Mouse (Mus musculus) heart, adult 8-10 months (tissue): Measurements from ENCODE around the gene Setd1b. TPM values are rescaled to one million over a fixed set of nuclear protein-coding genes. Genes with fewer than 3 reads are reported as not detected.

Source experiments
- DNase-seq: peaks from one replicate; pipeline ENCODE4 v3.0.0; 2022; ENCODE audit warnings: low spot score
- total RNA-seq, 4 experiments: library from RNA; stranded (reverse); gene quantifications; 2 replicates each; pipeline ENCODE4 v1.2.4; 2022

Gene Setd1b
- total RNA-seq, 4 experiments from 2014 or later: 14.3 to 21.5 (median 18.2) TPM

- no peak for DNase-seq
Measured at GRCm38 (mm10) chr5:123159446-123159845, 17.5 kb downstream of the Setd1b start.

- no peak for DNase-seq
Measured at GRCm38 (mm10) chr5:123159866-123160265, 17.9 kb downstream of the Setd1b start.

GRCm38 (mm10) chr5:123160341-123160740 is 18.3 kb downstream of the Setd1b start:
- no peak for DNase-seq

GRCm38 (mm10) chr5:123162942-123163341 is 20.9 kb downstream of the Setd1b start:
- no peak for DNase-seq

- no peak for DNase-seq
Measured at GRCm38 (mm10) chr5:123166437-123166836, 24.4 kb downstream of the Setd1b start.

GRCm38 (mm10) chr5:123167591-123167990 is 25.6 kb downstream of the Setd1b start:
- no peak for DNase-seq

GRCm38 (mm10) chr5:123169284-123169683 is 27.3 kb downstream of the Setd1b start, which contains the start of gene Psmd9:
Psmd9 (plus strand) TSS chr5:123169413.
- no peak for DNase-seq

GRCm38 (mm10) chr5:123170365-123170764 is 28.4 kb downstream of the Setd1b start:
- DNase-seq: no peak

GRCm38 (mm10) chr5:123171646-123172350 is 29.8 kb downstream of the Setd1b start:
- peak; percentile 71 for DNase-seq

GRCm38 (mm10) chr5:123178792-123179191 is 36.8 kb downstream of the Setd1b start:
- DNase-seq: no peak

GRCm38 (mm10) chr5:123180390-123180789 is 38.4 kb downstream of the Setd1b start:
- no peak for DNase-seq

GRCm38 (mm10) chr5:123181536-123181935 is 39.5 kb downstream of the Setd1b start:
- DNase-seq: no peak

GRCm38 (mm10) chr5:123182651-123183050 is 40.7 kb downstream of the Setd1b start, which contains the start of gene Hpd:
Hpd (minus strand) TSS chr5:123182727.
- DNase-seq: no peak

- no peak for DNase-seq
Measured at GRCm38 (mm10) chr5:123185966-123186365, 44.0 kb downstream of the Setd1b start.

GRCm38 (mm10) chr5:123187306-123187705 is 45.3 kb downstream of the Setd1b start:
- no peak for DNase-seq

- DNase-seq: no peak
Measured at GRCm38 (mm10) chr5:123190912-123191311, 48.9 kb downstream of the Setd1b start.

GRCm38 (mm10) chr5:123191427-123191826 is 49.4 kb downstream of the Setd1b start:
- no peak for DNase-seq

- no peak for DNase-seq
Measured at GRCm38 (mm10) chr5:123192606-123193150, 50.7 kb downstream of the Setd1b start.

GRCm38 (mm10) chr5:123193436-123193835 is 51.4 kb downstream of the Setd1b start:
- DNase-seq: no peak

- DNase-seq: no peak
Measured at GRCm38 (mm10) chr5:123194856-123195255, 52.9 kb downstream of the Setd1b start.

- no peak for DNase-seq
Measured at GRCm38 (mm10) chr5:123195500-123196000, 53.6 kb downstream of the Setd1b start.

GRCm38 (mm10) chr5:123196746-123197145 is 54.8 kb downstream of the Setd1b start:
- no peak for DNase-seq

GRCm38 (mm10) chr5:123198523-123198922 is 56.5 kb downstream of the Setd1b start:
- no peak for DNase-seq
